Comparison of ENCODE assay signal across 8 mouse cellular contexts in the genomic region with DNA sequence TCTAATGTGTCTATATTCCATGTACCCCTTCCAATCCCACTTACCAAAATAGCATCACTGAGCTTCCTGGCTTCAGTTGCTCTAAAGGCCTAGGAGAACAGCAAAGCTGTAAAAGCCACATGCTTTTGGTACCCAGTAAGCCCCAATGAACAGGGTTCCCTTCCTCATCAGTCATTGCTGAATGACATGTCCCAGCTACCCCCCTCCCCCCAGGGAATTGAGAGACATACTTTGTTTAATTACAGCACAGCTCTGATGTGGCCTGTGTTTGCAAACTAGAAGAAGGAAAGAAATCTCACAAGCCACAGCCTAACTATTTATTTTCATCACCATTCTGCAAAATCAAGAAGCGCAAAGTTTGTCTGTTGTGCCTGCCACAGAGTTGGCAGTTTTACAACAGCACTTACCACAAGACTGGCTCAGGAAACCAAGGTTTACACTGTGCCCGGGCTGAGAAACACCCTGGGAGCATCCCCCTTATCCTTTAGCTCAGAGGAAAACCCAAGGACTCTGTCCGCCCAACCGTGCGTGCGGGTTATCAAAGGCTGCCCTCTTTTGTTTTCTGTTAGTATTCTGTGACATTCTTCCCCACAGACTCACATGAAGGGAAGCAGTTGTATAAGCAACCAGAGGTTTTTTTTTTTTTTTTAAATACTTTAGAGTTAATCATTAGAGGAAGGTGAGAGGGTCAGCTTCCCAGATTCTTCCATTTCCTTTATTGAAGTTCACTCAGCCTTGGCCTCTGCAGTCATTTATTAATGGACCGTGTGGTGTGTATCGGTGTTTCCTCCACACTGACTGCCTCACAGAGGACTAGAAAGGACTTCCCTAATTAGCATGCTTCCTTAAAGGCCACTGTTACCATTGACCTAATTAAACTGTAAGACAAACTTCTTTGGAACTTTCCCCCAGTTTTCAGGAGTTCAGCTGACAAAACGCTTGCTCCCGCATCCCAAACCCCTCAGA.
DNase-seq lines count a peak whose midpoint lies in the region; ATAC-seq and TF ChIP-seq lines count a peak whose summit lies in the region.

No protein-coding gene starts in this region.

- H3K27ac ChIP-seq in intestine, postnatal 0 days (ENCODE audit: low read depth, low read length) = no peak overlapping the region
- peak overlapping the region; percentile 47; the same call in 1 of the 2 replicates for H3K27ac ChIP-seq in lung, embryonic 14.5 days (ENCODE audit: low read depth)

- H3K4me1 ChIP-seq in intestine, postnatal 0 days (replicated peaks; ENCODE audit: control insufficient read depth, insufficient read depth, low read length) = peaks cover 4% of the 10 kb centered on the region; the same call in 1 of the 2 replicates
- H3K4me1 ChIP-seq in lung, embryonic 14.5 days (ENCODE audit: insufficient read depth) = peaks cover 9% of the 10 kb centered on the region

- TF ChIP-seq CTCF in intestine, postnatal 0 days (IDR thresholded peaks at IDR 0.05; ENCODE audit: low read depth) = peak; percentile 33
- no peak for TF ChIP-seq CTCF in lung, embryonic 14.5 days (IDR thresholded peaks at IDR 0.05; ENCODE audit: low read depth)

- H3K9ac ChIP-seq in intestine, postnatal 0 days (ENCODE audit: low read depth, low read length) = no peak overlapping the region
- H3K9ac ChIP-seq in lung, embryonic 14.5 days = no peak overlapping the region

- no peak overlapping the region for H3K4me3 ChIP-seq in intestine, postnatal 0 days (ENCODE audit: low read depth, low read length)
- H3K4me3 ChIP-seq in lung, embryonic 14.5 days (ENCODE audit: low read depth, low read length) = no peak overlapping the region

- no peaks in the 10 kb centered on the region for H3K27me3 ChIP-seq in intestine, postnatal 0 days (replicated peaks; ENCODE audit: control insufficient read depth, insufficient read depth, low read length)
- no peaks in the 10 kb centered on the region for H3K27me3 ChIP-seq in lung, embryonic 14.5 days (ENCODE audit: insufficient read depth, low read length)

- H3K4me2 ChIP-seq in intestine, postnatal 0 days (replicated peaks; ENCODE audit: low read depth) = peak overlapping the region; percentile 18; the same call in 1 of the 2 replicates
- H3K4me2 ChIP-seq in lung, embryonic 14.5 days = no peak overlapping the region

- peaks cover 3% of the 10 kb centered on the region; the same call in 1 of the 2 replicates for H3K36me3 ChIP-seq in intestine, postnatal 0 days (ENCODE audit: control insufficient read depth, insufficient read depth)
- peaks cover 24% of the 10 kb centered on the region for H3K36me3 ChIP-seq in lung, embryonic 14.5 days (ENCODE audit: insufficient read depth)

- intact Hi-C loops in heart, postnatal 25 days (cut with DNase I) = loop anchor here (5.0 kb wide), 2 partner anchors 36 to 51 kb away; no protein-coding TSS in a partner anchor

- H3K9me3 ChIP-seq in intestine, postnatal 0 days (ENCODE audit: control insufficient read depth) = no peaks in the 10 kb centered on the region
- no peaks in the 10 kb centered on the region for H3K9me3 ChIP-seq in lung, embryonic 14.5 days (ENCODE audit: low read depth, low read length)

- peak; percentile 91 for DNase-seq in heart, adult 11 months
- DNase-seq in heart, postnatal 25 days (ENCODE audit: low spot score) = no peak
- DNase-seq in adrenal gland, postnatal 36 days = peak; percentile 37 to 44
- DNase-seq in lung, embryonic 14.5 days = peak; percentile 67
- DNase-seq in thymus, postnatal 0 days (ENCODE audit: low spot score) = peak; percentile 27
- no peak for DNase-seq in right cerebral cortex, postnatal 25 days

- 25% methylated on average over 10 of the region's 10 CpGs for WGBS in intestine, postnatal 0 days
- 29% methylated on average over 10 of the region's 10 CpGs for WGBS in lung, embryonic 14.5 days

- ATAC-seq in intestine, postnatal 0 days = 0 out of 2 replicates have a peak, but pooled peaks have one; percentile 33
- ATAC-seq in lung, embryonic 14.5 days (ENCODE audit: insufficient read depth) = peak; percentile 45; the same call in 1 of the 2 replicates
- ATAC-seq in monocyte, adult 5-6 weeks (replicated peaks; ENCODE audit: insufficient number of reproducible peaks, low FRiP score, low TSS enrichment, poor library complexity, severe bottlenecking) = no peak

Comparison
In these comparisons a context has a peak if more than half of its experiments do, and no peak if none do; other contexts are left out.
1. DNase-seq: peak in heart, adult 11 months (single experiment), adrenal gland, postnatal 36 days (2 of 2), lung, embryonic 14.5 days (single experiment) and thymus, postnatal 0 days (single experiment); none in heart, postnatal 25 days (single experiment) and right cerebral cortex, postnatal 25 days (single experiment).